Mouse (Mus musculus): Measurements from ENCODE around the gene 5830411N06Rik.

Gene 5830411N06Rik

GRCm38 (mm10) chr7:140247216-140247615, at the start of gene 5830411N06Rik:
TSS of gene 5830411N06Rik (plus strand) at chr7:140247284.
- DNase-seq: no peak

GRCm38 (mm10) chr7:140201090-140201489, 46.0 kb upstream of the 5830411N06Rik start:
- DNase-seq: no peak

- no peak for DNase-seq
These were observed 41.2 kb upstream of the 5830411N06Rik start, which contains the start of gene Olfr524 for GRCm38 (mm10) chr7:140205864-140206263. TSS of gene Olfr524 (minus strand) at chr7:140205964.

- DNase-seq: no peak
These were observed 40.2 kb upstream of the 5830411N06Rik start for GRCm38 (mm10) chr7:140206904-140207303.

GRCm38 (mm10) chr7:140208153-140208552, 38.9 kb upstream of the 5830411N06Rik start:
- DNase-seq: no peak

GRCm38 (mm10) chr7:140208677-140209076, 38.4 kb upstream of the 5830411N06Rik start:
- DNase-seq: no peak

GRCm38 (mm10) chr7:140213841-140214240, 33.2 kb upstream of the 5830411N06Rik start:
- DNase-seq: no peak

GRCm38 (mm10) chr7:140217967-140218366, 29.1 kb upstream of the 5830411N06Rik start, which contains the start of gene Cd163l1:
TSS of gene Cd163l1 (plus strand) at chr7:140218267.
- no peak for DNase-seq

GRCm38 (mm10) chr7:140219268-140219667, 27.8 kb upstream of the 5830411N06Rik start:
- DNase-seq: no peak

- DNase-seq: no peak
These were observed 26.7 kb upstream of the 5830411N06Rik start for GRCm38 (mm10) chr7:140220375-140220774.

GRCm38 (mm10) chr7:140224209-140224608, 22.9 kb upstream of the 5830411N06Rik start:
- DNase-seq: no peak

- DNase-seq: no peak
These were observed 18.6 kb upstream of the 5830411N06Rik start for GRCm38 (mm10) chr7:140228476-140228875.

GRCm38 (mm10) chr7:140231026-140231425, 16.1 kb upstream of the 5830411N06Rik start:
- DNase-seq: no peak

- DNase-seq: no peak
These were observed 13.4 kb upstream of the 5830411N06Rik start for GRCm38 (mm10) chr7:140233696-140234095.

- no peak for DNase-seq
These were observed 6.8 kb downstream of the 5830411N06Rik start for GRCm38 (mm10) chr7:140253780-140254299.

GRCm38 (mm10) chr7:140295746-140296145, 48.7 kb downstream of the 5830411N06Rik start:
- DNase-seq: no peak

GRCm38 (mm10) chr7:140296876-140297275, 49.8 kb downstream of the 5830411N06Rik start:
- no peak for DNase-seq

- no peak for DNase-seq
These were observed 52.3 kb downstream of the 5830411N06Rik start for GRCm38 (mm10) chr7:140299416-140299815.

- DNase-seq: no peak
These were observed 72.8 kb downstream of the 5830411N06Rik start for GRCm38 (mm10) chr7:140319861-140320385.

- DNase-seq: no peak
These were observed 73.5 kb downstream of the 5830411N06Rik start, which contains the start of gene Olfr525 for GRCm38 (mm10) chr7:140320558-140320957. TSS of gene Olfr525 (plus strand) at chr7:140320858.

- no peak for DNase-seq
These were observed 74.1 kb downstream of the 5830411N06Rik start for GRCm38 (mm10) chr7:140321135-140321534.

GRCm38 (mm10) chr7:140329766-140330304, 82.8 kb downstream of the 5830411N06Rik start:
- DNase-seq: no peak

GRCm38 (mm10) chr7:140333717-140334116, 86.6 kb downstream of the 5830411N06Rik start, which contains the start of gene Olfr527:
TSS of gene Olfr527 (plus strand) at chr7:140334017.
- no peak for DNase-seq

All from B cell, adult 2 months (primary cell).